Mouse (Mus musculus): ENCODE measurements around the gene Tmcc1. TPM values are rescaled to one million over a fixed set of nuclear protein-coding genes. Genes with fewer than 3 reads are reported as not detected.

Tmcc1 gene
- total RNA-seq, 1 experiment from 2014 or later = 102 TPM

- ATAC-seq (replicated peaks; ENCODE audit: insufficient number of reproducible peaks, low FRiP score, low TSS enrichment, poor library complexity, severe bottlenecking) = no peak
These were observed 145.9 kb downstream of the Tmcc1 start for GRCm38 (mm10) chr6:116047366-116047765.

GRCm38 (mm10) chr6:116044039-116044438, 149.2 kb downstream of the Tmcc1 start:
- no peak for ATAC-seq (replicated peaks; ENCODE audit: insufficient number of reproducible peaks, low FRiP score, low TSS enrichment, poor library complexity, severe bottlenecking)

- ATAC-seq (replicated peaks; ENCODE audit: insufficient number of reproducible peaks, low FRiP score, low TSS enrichment, poor library complexity, severe bottlenecking) = no peak
These were observed 155.1 kb downstream of the Tmcc1 start for GRCm38 (mm10) chr6:116038222-116038621.

GRCm38 (mm10) chr6:116037281-116037831, 155.9 kb downstream of the Tmcc1 start:
- ATAC-seq (replicated peaks; ENCODE audit: insufficient number of reproducible peaks, low FRiP score, low TSS enrichment, poor library complexity, severe bottlenecking) = no peak

GRCm38 (mm10) chr6:116036555-116036954, 156.7 kb downstream of the Tmcc1 start:
- ATAC-seq (replicated peaks; ENCODE audit: insufficient number of reproducible peaks, low FRiP score, low TSS enrichment, poor library complexity, severe bottlenecking) = no peak

- ATAC-seq (replicated peaks; ENCODE audit: insufficient number of reproducible peaks, low FRiP score, low TSS enrichment, poor library complexity, severe bottlenecking) = no peak
These were observed 162.2 kb downstream of the Tmcc1 start for GRCm38 (mm10) chr6:116031052-116031451.

GRCm38 (mm10) chr6:116024666-116025065, 168.6 kb downstream of the Tmcc1 start:
- peak; percentile 54; the same call in 1 of the 2 replicates for ATAC-seq (replicated peaks; ENCODE audit: insufficient number of reproducible peaks, low FRiP score, low TSS enrichment, poor library complexity, severe bottlenecking)

- peak; percentile 88 for ATAC-seq (replicated peaks; ENCODE audit: insufficient number of reproducible peaks, low FRiP score, low TSS enrichment, poor library complexity, severe bottlenecking)
These were observed 171.3 kb downstream of the Tmcc1 start for GRCm38 (mm10) chr6:116021961-116022485.

GRCm38 (mm10) chr6:116015902-116016301, 177.4 kb downstream of the Tmcc1 start:
- ATAC-seq (replicated peaks; ENCODE audit: insufficient number of reproducible peaks, low FRiP score, low TSS enrichment, poor library complexity, severe bottlenecking) = no peak

- ATAC-seq (replicated peaks; ENCODE audit: insufficient number of reproducible peaks, low FRiP score, low TSS enrichment, poor library complexity, severe bottlenecking) = peak; percentile 36; the same call in 1 of the 2 replicates
These were observed 179.2 kb downstream of the Tmcc1 start for GRCm38 (mm10) chr6:116014111-116014510.

- peak; percentile 65; the same call in 1 of the 2 replicates for ATAC-seq (replicated peaks; ENCODE audit: insufficient number of reproducible peaks, low FRiP score, low TSS enrichment, poor library complexity, severe bottlenecking)
These were observed 179.6 kb downstream of the Tmcc1 start for GRCm38 (mm10) chr6:116013687-116014086.

- peak; percentile 28; the same call in 1 of the 2 replicates for ATAC-seq (replicated peaks; ENCODE audit: insufficient number of reproducible peaks, low FRiP score, low TSS enrichment, poor library complexity, severe bottlenecking)
These were observed 182.7 kb downstream of the Tmcc1 start for GRCm38 (mm10) chr6:116010541-116010940.

- no peak for ATAC-seq (replicated peaks; ENCODE audit: insufficient number of reproducible peaks, low FRiP score, low TSS enrichment, poor library complexity, severe bottlenecking)
These were observed 183.9 kb downstream of the Tmcc1 start for GRCm38 (mm10) chr6:116009426-116009825.

- peak; percentile 15; the same call in 1 of the 2 replicates for ATAC-seq (replicated peaks; ENCODE audit: insufficient number of reproducible peaks, low FRiP score, low TSS enrichment, poor library complexity, severe bottlenecking)
These were observed 185.6 kb downstream of the Tmcc1 start for GRCm38 (mm10) chr6:116007561-116008173.

- ATAC-seq (replicated peaks; ENCODE audit: insufficient number of reproducible peaks, low FRiP score, low TSS enrichment, poor library complexity, severe bottlenecking) = no peak
These were observed 186.6 kb downstream of the Tmcc1 start for GRCm38 (mm10) chr6:116006731-116007130.

GRCm38 (mm10) chr6:116005959-116006288, 187.4 kb downstream of the Tmcc1 start:
- no peak for ATAC-seq (replicated peaks; ENCODE audit: insufficient number of reproducible peaks, low FRiP score, low TSS enrichment, poor library complexity, severe bottlenecking)

GRCm38 (mm10) chr6:116005275-116005958, 187.9 kb downstream of the Tmcc1 start:
- ATAC-seq (replicated peaks; ENCODE audit: insufficient number of reproducible peaks, low FRiP score, low TSS enrichment, poor library complexity, severe bottlenecking) = no peak

- ATAC-seq (replicated peaks; ENCODE audit: insufficient number of reproducible peaks, low FRiP score, low TSS enrichment, poor library complexity, severe bottlenecking) = peak; percentile 36
These were observed 188.6 kb downstream of the Tmcc1 start for GRCm38 (mm10) chr6:116004716-116005115.

GRCm38 (mm10) chr6:116004069-116004468, 189.2 kb downstream of the Tmcc1 start:
- ATAC-seq (replicated peaks; ENCODE audit: insufficient number of reproducible peaks, low FRiP score, low TSS enrichment, poor library complexity, severe bottlenecking) = no peak

- no peak for ATAC-seq (replicated peaks; ENCODE audit: insufficient number of reproducible peaks, low FRiP score, low TSS enrichment, poor library complexity, severe bottlenecking)
These were observed 189.8 kb downstream of the Tmcc1 start for GRCm38 (mm10) chr6:116003516-116003915.
